Mouse (Mus musculus): Measurements from ENCODE around the gene Slamf9. TPM values are rescaled to one million over a fixed set of nuclear protein-coding genes. Genes with fewer than 3 reads are reported as not detected.
A peak's percentile ranks its signal among the peaks of the same experiment; 100 is the strongest.

Slamf9 gene
- polyA plus RNA-seq, 1 experiment from 2014 or later, result not detected

GRCm38 (mm10) chr1:172484671-172485070 is 9.5 kb downstream of the Slamf9 start:
- no peak for DNase-seq (ENCODE audit: low spot score)
- Histone ChIP-seq H3K27me3 (ENCODE audit: insufficient read depth, poor library complexity, severe bottlenecking) (peaks cover 16% of the 10 kb centered on the region), H3K4me1 (replicated peaks) (peaks cover 73% of the 10 kb centered on the region), H3K9me3 (no peaks in the 10 kb centered on the region), H3K36me3 (peaks cover 44% of the 10 kb centered on the region), H3K4me3 (peak overlapping the region; percentile 81), H3K27ac (peak overlapping the region; percentile 86)
- WGBS, result 51% methylated on average over 13 of the region's 13 CpGs

- H3K36me3 ChIP-seq, result peaks cover 50% of the 10 kb centered on the region
- no peaks in the 10 kb centered on the region for H3K9me3 ChIP-seq
- WGBS, result 31% methylated on average over 6 of the region's 6 CpGs
- peaks cover 80% of the 10 kb centered on the region for H3K4me1 ChIP-seq (replicated peaks)
- peak overlapping the region; percentile 81 for H3K4me3 ChIP-seq
- DNase-seq (ENCODE audit: low spot score), result no peak
- H3K27me3 ChIP-seq (ENCODE audit: insufficient read depth, poor library complexity, severe bottlenecking), result peaks cover 4% of the 10 kb centered on the region
- H3K27ac ChIP-seq, result peak overlapping the region; percentile 86
Observed at GRCm38 (mm10) chr1:172485821-172486220, 10.7 kb downstream of the Slamf9 start.

- H3K36me3 ChIP-seq, result peaks cover 54% of the 10 kb centered on the region
Observed at GRCm38 (mm10) chr1:172486236-172486635, 11.1 kb downstream of the Slamf9 start.

GRCm38 (mm10) chr1:172486651-172487050 is 11.5 kb downstream of the Slamf9 start:
- Histone ChIP-seq H3K4me3 (peak overlapping the region; percentile 81), H3K4me1 (replicated peaks) (peaks cover 72% of the 10 kb centered on the region), H3K36me3 (peaks cover 59% of the 10 kb centered on the region), H3K27me3 (ENCODE audit: insufficient read depth, poor library complexity, severe bottlenecking) (no peaks in the 10 kb centered on the region), H3K27ac (peak overlapping the region; percentile 86), H3K9me3 (no peaks in the 10 kb centered on the region)
- WGBS, result 57% methylated on average over 5 of the region's 5 CpGs
- no peak for DNase-seq (ENCODE audit: low spot score)

More at GRCm38 (mm10) chr1:172486236-172486635, 11.1 kb downstream of the Slamf9 start:
- Histone ChIP-seq H3K4me1 (replicated peaks) (peaks cover 76% of the 10 kb centered on the region), H3K4me3 (peak overlapping the region; percentile 81), H3K27me3 (ENCODE audit: insufficient read depth, poor library complexity, severe bottlenecking) (peaks cover under 1% of the 10 kb centered on the region; the same call in 1 of the 2 replicates), H3K27ac (peak overlapping the region; percentile 86), H3K9me3 (no peaks in the 10 kb centered on the region)
- DNase-seq (ENCODE audit: low spot score), result peak; percentile 73
- WGBS, result 21% methylated on average over 4 of the region's 4 CpGs

GRCm38 (mm10) chr1:172487859-172488258 is 12.7 kb downstream of the Slamf9 start:
- H3K4me3 ChIP-seq, result no peak overlapping the region
- H3K9me3 ChIP-seq, result no peaks in the 10 kb centered on the region
- DNase-seq (ENCODE audit: low spot score), result no peak
- peaks cover 71% of the 10 kb centered on the region for H3K36me3 ChIP-seq
- 87% methylated on average over 4 of the region's 4 CpGs for WGBS
- H3K27ac ChIP-seq, result no peak overlapping the region
- H3K27me3 ChIP-seq (ENCODE audit: insufficient read depth, poor library complexity, severe bottlenecking), result no peaks in the 10 kb centered on the region
- H3K4me1 ChIP-seq (replicated peaks), result peaks cover 65% of the 10 kb centered on the region

GRCm38 (mm10) chr1:172488831-172489230 is 13.7 kb downstream of the Slamf9 start:
- H3K36me3 ChIP-seq, result peaks cover 80% of the 10 kb centered on the region
- WGBS, result 87% methylated on average over 7 of the region's 7 CpGs
- no peaks in the 10 kb centered on the region for H3K9me3 ChIP-seq
- peaks cover 55% of the 10 kb centered on the region for H3K4me1 ChIP-seq (replicated peaks)
- H3K27ac ChIP-seq, result no peak overlapping the region
- H3K4me3 ChIP-seq, result no peak overlapping the region
- H3K27me3 ChIP-seq (ENCODE audit: insufficient read depth, poor library complexity, severe bottlenecking), result no peaks in the 10 kb centered on the region
- DNase-seq (ENCODE audit: low spot score), result no peak

- Histone ChIP-seq H3K27ac (peak overlapping the region; percentile 64), H3K4me1 (replicated peaks) (peaks cover 46% of the 10 kb centered on the region), H3K9me3 (no peaks in the 10 kb centered on the region), H3K4me3 (peak overlapping the region; percentile 27), H3K36me3 (peaks cover 83% of the 10 kb centered on the region), H3K27me3 (ENCODE audit: insufficient read depth, poor library complexity, severe bottlenecking) (no peaks in the 10 kb centered on the region)
- no peak for DNase-seq (ENCODE audit: low spot score)
- WGBS, result 61% methylated on average over 12 of the region's 12 CpGs
Observed at GRCm38 (mm10) chr1:172489585-172490250, 14.6 kb downstream of the Slamf9 start.

- peaks cover 83% of the 10 kb centered on the region for H3K36me3 ChIP-seq
- 10% methylated on average over 10 of the region's 10 CpGs for WGBS
- H3K4me3 ChIP-seq, result peak overlapping the region; percentile 27
Observed at GRCm38 (mm10) chr1:172490261-172490661, 15.1 kb downstream of the Slamf9 start.

GRCm38 (mm10) chr1:172492047-172492446 is 16.9 kb downstream of the Slamf9 start:
- H3K4me1 ChIP-seq (replicated peaks), result peaks cover 23% of the 10 kb centered on the region
- DNase-seq (ENCODE audit: low spot score), result no peak
- H3K27me3 ChIP-seq (ENCODE audit: insufficient read depth, poor library complexity, severe bottlenecking), result peaks cover 6% of the 10 kb centered on the region; the same call in 1 of the 2 replicates
- peaks cover 94% of the 10 kb centered on the region for H3K36me3 ChIP-seq
- H3K4me3 ChIP-seq, result no peak overlapping the region
- 92% methylated on average over 8 of the region's 8 CpGs for WGBS
- no peaks in the 10 kb centered on the region for H3K9me3 ChIP-seq
- H3K27ac ChIP-seq, result no peak overlapping the region

More at GRCm38 (mm10) chr1:172490261-172490661, 15.1 kb downstream of the Slamf9 start:
- peaks cover 41% of the 10 kb centered on the region for H3K4me1 ChIP-seq (replicated peaks)
- H3K9me3 ChIP-seq, result no peaks in the 10 kb centered on the region
- H3K27me3 ChIP-seq (ENCODE audit: insufficient read depth, poor library complexity, severe bottlenecking), result no peaks in the 10 kb centered on the region
- H3K27ac ChIP-seq, result peak overlapping the region; percentile 64
- peak; percentile 89 for DNase-seq (ENCODE audit: low spot score)

GRCm38 (mm10) chr1:172493516-172493915 is 18.4 kb downstream of the Slamf9 start:
- 76% methylated on average over 6 of the region's 6 CpGs for WGBS
- no peak overlapping the region for H3K4me3 ChIP-seq
- H3K9me3 ChIP-seq, result no peaks in the 10 kb centered on the region
- H3K4me1 ChIP-seq (replicated peaks), result peaks cover 13% of the 10 kb centered on the region
- no peak overlapping the region for H3K27ac ChIP-seq
- no peak for DNase-seq (ENCODE audit: low spot score)
- H3K27me3 ChIP-seq (ENCODE audit: insufficient read depth, poor library complexity, severe bottlenecking), result peaks cover 21% of the 10 kb centered on the region
- H3K36me3 ChIP-seq, result peaks cover 94% of the 10 kb centered on the region

- DNase-seq (ENCODE audit: low spot score), result no peak
- WGBS, result 84% methylated on average over 17 of the region's 17 CpGs
- no peak overlapping the region for H3K27ac ChIP-seq
- peaks cover 79% of the 10 kb centered on the region for H3K36me3 ChIP-seq
- H3K4me1 ChIP-seq (replicated peaks), result peaks cover 21% of the 10 kb centered on the region
- peaks cover 46% of the 10 kb centered on the region for H3K27me3 ChIP-seq (ENCODE audit: insufficient read depth, poor library complexity, severe bottlenecking)
- H3K4me3 ChIP-seq, result no peak overlapping the region
- no peaks in the 10 kb centered on the region for H3K9me3 ChIP-seq
Observed at GRCm38 (mm10) chr1:172496030-172496429, 20.9 kb downstream of the Slamf9 start.

- WGBS, result 85% methylated on average over 10 of the region's 10 CpGs
- peaks cover 65% of the 10 kb centered on the region for H3K36me3 ChIP-seq
- no peak overlapping the region for H3K4me3 ChIP-seq
- H3K4me1 ChIP-seq (replicated peaks), result peaks cover 35% of the 10 kb centered on the region
- H3K9me3 ChIP-seq, result no peaks in the 10 kb centered on the region
- H3K27ac ChIP-seq, result no peak overlapping the region
- DNase-seq (ENCODE audit: low spot score), result no peak
- peaks cover 60% of the 10 kb centered on the region for H3K27me3 ChIP-seq (ENCODE audit: insufficient read depth, poor library complexity, severe bottlenecking)
Observed at GRCm38 (mm10) chr1:172497428-172497827, 22.3 kb downstream of the Slamf9 start.

GRCm38 (mm10) chr1:172499765-172500441 is 24.7 kb downstream of the Slamf9 start, which contains the start of gene Tagln2:
Gene Tagln2 (plus strand): TSS chr1:172500047.
- Histone ChIP-seq H3K4me1 (replicated peaks) (peaks cover 59% of the 10 kb centered on the region), H3K27me3 (ENCODE audit: insufficient read depth, poor library complexity, severe bottlenecking) (peaks cover 82% of the 10 kb centered on the region), H3K4me3 (peak within 1 kb of the TSS; percentile 56), H3K27ac (peak within 1 kb of the TSS; percentile 81), H3K36me3 (peaks cover 42% of the 10 kb centered on the region), H3K9me3 (no peaks in the 10 kb centered on the region)
- WGBS, result 1% methylated on average over 30 of the region's 30 CpGs
- peak; percentile 72 for DNase-seq (ENCODE audit: low spot score)

Measured in hindbrain, embryonic 10.5 days (tissue).